Mouse (Mus musculus) heart, adult 2 months (tissue): ENCODE results near the gene Hipk3.

Experiments used
- CTCF ChIP-seq: fragments of 200-600 bp; IDR thresholded peaks from 2 replicates; pipeline ENCODE4 v1.8.1; 2022; ENCODE audit warnings: antibody characterized with exemption, mild to moderate bottlenecking, moderate library complexity
- POLR2A ChIP-seq: fragments of 200-500 bp; IDR thresholded peaks from 2 replicates; pipeline ENCODE4 v1.6.1; 2011; ENCODE audit warnings: mild to moderate bottlenecking, low read depth, low read length, control low read depth; ENCODE audit not compliant: insufficient read depth

- TF ChIP-seq POLR2A (no peak), CTCF (no peak)
These were observed 74.8 kb downstream of the Hipk3 start for GRCm38 (mm10) chr2:104419411-104419810.
